Mouse (Mus musculus): ENCODE measurements around the gene Msrb2. TPM values are rescaled to one million over a fixed set of nuclear protein-coding genes. Genes with fewer than 3 reads are reported as not detected.

The Msrb2 gene
- polyA plus RNA-seq, 1 experiment: 2.7 TPM

- TF ChIP-seq FOSL1 (IDR thresholded peaks at IDR 0.05; ENCODE audit: insufficient read depth, low read length, poor library complexity, severe bottlenecking) (no peak), MYOD1 (IDR thresholded peaks at IDR 0.05; ENCODE audit: control insufficient read depth, insufficient read length, low read depth) (no peak), CEBPB (IDR thresholded peaks at IDR 0.05; ENCODE audit: low read depth) (no peak), MYOG (IDR thresholded peaks at IDR 0.05; ENCODE audit: control insufficient read depth, extremely low read depth, insufficient read length) (no peak), USF1 (IDR thresholded peaks at IDR 0.05; ENCODE audit: low read depth) (no peak), CTCF (IDR thresholded peaks at IDR 0.05; ENCODE audit: control insufficient read depth, insufficient read depth, insufficient read length) (no peak), MAX (IDR thresholded peaks at IDR 0.05) (no peak)
- Histone ChIP-seq H3K27me3 (ENCODE audit: control insufficient read depth, insufficient read depth, insufficient read length) (no peaks in the 10 kb centered on the region), H3K79me3 (ENCODE audit: low read depth) (no peaks in the 10 kb centered on the region), H3K79me2 (ENCODE audit: control insufficient read depth, insufficient read depth) (no peaks in the 10 kb centered on the region), H3ac (ENCODE audit: control insufficient read depth, insufficient read length, low read depth) (no peak overlapping the region), H3K36me3 (ENCODE audit: control insufficient read depth, insufficient read depth) (no peaks in the 10 kb centered on the region), H3K4me3 (ENCODE audit: insufficient read depth, poor library complexity, severe bottlenecking) (no peak overlapping the region)
These were observed 9.3 kb downstream of the Msrb2 start for GRCm38 (mm10) chr2:19380446-19380950.

GRCm38 (mm10) chr2:19380986-19381385, 9.7 kb downstream of the Msrb2 start:
- H3ac ChIP-seq (ENCODE audit: control insufficient read depth, insufficient read length, low read depth): no peak overlapping the region

DNA sequence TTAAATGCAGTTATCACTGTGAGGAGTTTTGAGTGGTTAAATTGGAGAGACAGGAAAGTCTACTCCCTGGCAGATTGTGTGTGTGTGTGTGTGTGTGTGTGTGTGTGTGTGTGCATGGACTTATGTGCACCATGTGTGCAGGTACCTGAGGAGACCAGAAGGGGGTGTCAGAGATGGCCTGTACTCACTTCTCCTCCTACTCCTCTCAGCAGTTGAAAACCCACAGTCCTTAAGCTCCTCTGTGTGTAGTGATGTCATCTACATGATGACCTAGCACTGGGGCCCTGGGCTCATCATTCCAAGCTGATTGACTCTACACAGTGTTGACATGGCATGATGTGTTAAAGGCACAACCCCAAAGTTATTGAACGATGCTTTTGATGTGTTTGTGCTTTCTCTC, 11.0 kb downstream of the Msrb2 start:
- H3K27me3 ChIP-seq (ENCODE audit: control insufficient read depth, insufficient read depth, insufficient read length): no peaks in the 10 kb centered on the region
- H3K4me3 ChIP-seq (ENCODE audit: insufficient read depth, poor library complexity, severe bottlenecking): no peak overlapping the region
- H3K36me3 ChIP-seq (ENCODE audit: control insufficient read depth, insufficient read depth): no peaks in the 10 kb centered on the region
- H3ac ChIP-seq (ENCODE audit: control insufficient read depth, insufficient read length, low read depth): no peak overlapping the region
- no peaks in the 10 kb centered on the region for H3K79me3 ChIP-seq (ENCODE audit: low read depth)
- H3K79me2 ChIP-seq (ENCODE audit: control insufficient read depth, insufficient read depth): no peaks in the 10 kb centered on the region
- TF ChIP-seq CEBPB (IDR thresholded peaks at IDR 0.05; ENCODE audit: low read depth) (no peak), MYOG (IDR thresholded peaks at IDR 0.05; ENCODE audit: control insufficient read depth, extremely low read depth, insufficient read length) (no peak), CTCF (IDR thresholded peaks at IDR 0.05; ENCODE audit: control insufficient read depth, insufficient read depth, insufficient read length) (no peak), MYOD1 (IDR thresholded peaks at IDR 0.05; ENCODE audit: control insufficient read depth, insufficient read length, low read depth) (no peak), USF1 (IDR thresholded peaks at IDR 0.05; ENCODE audit: low read depth) (no peak), MAX (IDR thresholded peaks at IDR 0.05) (no peak), FOSL1 (IDR thresholded peaks at IDR 0.05; ENCODE audit: insufficient read depth, low read length, poor library complexity, severe bottlenecking) (no peak)

More at GRCm38 (mm10) chr2:19380986-19381385, 9.7 kb downstream of the Msrb2 start:
- no peaks in the 10 kb centered on the region for H3K79me3 ChIP-seq (ENCODE audit: low read depth)
- no peak overlapping the region for H3K4me3 ChIP-seq (ENCODE audit: insufficient read depth, poor library complexity, severe bottlenecking)
- H3K27me3 ChIP-seq (ENCODE audit: control insufficient read depth, insufficient read depth, insufficient read length): no peaks in the 10 kb centered on the region
- H3K79me2 ChIP-seq (ENCODE audit: control insufficient read depth, insufficient read depth): no peaks in the 10 kb centered on the region
- TF ChIP-seq USF1 (IDR thresholded peaks at IDR 0.05; ENCODE audit: low read depth) (no peak), MYOD1 (IDR thresholded peaks at IDR 0.05; ENCODE audit: control insufficient read depth, insufficient read length, low read depth) (no peak), FOSL1 (IDR thresholded peaks at IDR 0.05; ENCODE audit: insufficient read depth, low read length, poor library complexity, severe bottlenecking) (no peak), CTCF (IDR thresholded peaks at IDR 0.05; ENCODE audit: control insufficient read depth, insufficient read depth, insufficient read length) (no peak), MAX (IDR thresholded peaks at IDR 0.05) (no peak), CEBPB (IDR thresholded peaks at IDR 0.05; ENCODE audit: low read depth) (no peak), MYOG (IDR thresholded peaks at IDR 0.05; ENCODE audit: control insufficient read depth, extremely low read depth, insufficient read length) (no peak)
- no peaks in the 10 kb centered on the region for H3K36me3 ChIP-seq (ENCODE audit: control insufficient read depth, insufficient read depth)

DNA sequence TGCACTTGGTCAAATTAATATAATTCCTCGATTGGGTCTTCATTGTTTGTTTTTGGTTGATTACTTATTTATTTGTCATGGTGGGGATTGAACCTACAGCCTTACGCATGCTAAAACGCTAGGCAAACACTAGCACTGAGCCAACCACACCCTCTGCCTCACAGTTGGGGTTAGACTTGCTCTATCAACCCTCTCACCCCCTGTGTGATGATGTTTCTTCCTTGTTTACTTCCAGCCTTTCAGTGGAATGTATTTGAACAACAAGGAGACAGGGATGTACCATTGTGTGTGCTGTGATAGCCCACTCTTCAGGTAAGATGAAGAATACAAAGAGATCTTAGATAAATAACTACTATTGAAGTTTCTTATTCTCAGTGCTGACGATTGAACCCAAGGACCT, 11.8 kb downstream of the Msrb2 start:
- H3K27me3 ChIP-seq (ENCODE audit: control insufficient read depth, insufficient read depth, insufficient read length): no peaks in the 10 kb centered on the region
- no peak overlapping the region for H3ac ChIP-seq (ENCODE audit: control insufficient read depth, insufficient read length, low read depth)
- H3K79me3 ChIP-seq (ENCODE audit: low read depth): no peaks in the 10 kb centered on the region
- no peaks in the 10 kb centered on the region for H3K36me3 ChIP-seq (ENCODE audit: control insufficient read depth, insufficient read depth)
- H3K4me3 ChIP-seq (ENCODE audit: insufficient read depth, poor library complexity, severe bottlenecking): no peak overlapping the region
- no peak for TF ChIP-seq MAX (IDR thresholded peaks at IDR 0.05)
- no peak for TF ChIP-seq FOSL1 (IDR thresholded peaks at IDR 0.05; ENCODE audit: insufficient read depth, low read length, poor library complexity, severe bottlenecking)
- no peak for TF ChIP-seq MYOD1 (IDR thresholded peaks at IDR 0.05; ENCODE audit: control insufficient read depth, insufficient read length, low read depth)
- no peak for TF ChIP-seq CTCF (IDR thresholded peaks at IDR 0.05; ENCODE audit: control insufficient read depth, insufficient read depth, insufficient read length)
- no peak for TF ChIP-seq CEBPB (IDR thresholded peaks at IDR 0.05; ENCODE audit: low read depth)
- no peak for TF ChIP-seq MYOG (IDR thresholded peaks at IDR 0.05; ENCODE audit: control insufficient read depth, extremely low read depth, insufficient read length)
- TF ChIP-seq USF1 (IDR thresholded peaks at IDR 0.05; ENCODE audit: low read depth): no peak
- no peaks in the 10 kb centered on the region for H3K79me2 ChIP-seq (ENCODE audit: control insufficient read depth, insufficient read depth)

DNA sequence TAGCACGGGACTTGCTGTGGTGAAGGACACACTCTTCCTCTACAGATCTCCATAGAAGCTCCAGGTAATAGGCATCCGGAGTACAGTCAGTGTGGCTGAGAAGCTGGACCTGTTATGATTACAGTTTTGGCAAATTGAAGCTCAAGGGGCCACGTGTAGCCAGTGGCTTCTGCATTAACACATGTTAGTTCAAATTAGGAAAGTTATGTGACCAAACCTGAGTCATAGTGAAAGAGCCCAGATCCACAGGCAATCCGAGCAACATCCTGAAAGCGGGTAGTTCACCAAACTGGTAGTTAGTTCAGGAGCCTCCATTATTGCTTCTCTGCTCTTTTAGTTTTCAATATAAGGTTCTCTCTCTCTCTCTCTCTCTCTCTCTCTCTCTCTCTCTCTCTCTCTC, 14.5 kb downstream of the Msrb2 start:
- Histone ChIP-seq H3K79me2 (ENCODE audit: control insufficient read depth, insufficient read depth) (no peaks in the 10 kb centered on the region), H3K79me3 (ENCODE audit: low read depth) (no peaks in the 10 kb centered on the region), H3K4me3 (ENCODE audit: insufficient read depth, poor library complexity, severe bottlenecking) (no peak overlapping the region), H3K36me3 (ENCODE audit: control insufficient read depth, insufficient read depth) (no peaks in the 10 kb centered on the region), H3K27me3 (ENCODE audit: control insufficient read depth, insufficient read depth, insufficient read length) (no peaks in the 10 kb centered on the region), H3ac (ENCODE audit: control insufficient read depth, insufficient read length, low read depth) (no peak overlapping the region)
- TF ChIP-seq CTCF (IDR thresholded peaks at IDR 0.05; ENCODE audit: control insufficient read depth, insufficient read depth, insufficient read length): no peak
- no peak for TF ChIP-seq MYOG (IDR thresholded peaks at IDR 0.05; ENCODE audit: control insufficient read depth, extremely low read depth, insufficient read length)
- TF ChIP-seq MYOD1 (IDR thresholded peaks at IDR 0.05; ENCODE audit: control insufficient read depth, insufficient read length, low read depth): no peak
- TF ChIP-seq FOSL1 (IDR thresholded peaks at IDR 0.05; ENCODE audit: insufficient read depth, low read length, poor library complexity, severe bottlenecking): no peak
- TF ChIP-seq MAX (IDR thresholded peaks at IDR 0.05): no peak

All from C2C12 (cell line).